Mouse (Mus musculus): Measurements from ENCODE around the gene Cxcl16. TPM values are rescaled to one million over a fixed set of nuclear protein-coding genes. Genes with fewer than 3 reads are reported as not detected.
A peak's percentile ranks its signal among the peaks of the same experiment; 100 is the strongest.

Cxcl16 gene
- polyA plus RNA-seq (2016; fragmentation: Nextera tagmentation; extraction: Ambion mirVana) = 0.46 and 0.63 TPM in 2 replicates

GRCm38 (mm10) chr11:70459601-70460101 is at the start of gene Cxcl16:
Cxcl16 (minus strand) TSS chr11:70459984.
- H3K36me3 ChIP-seq = 0 out of 2 replicates have a peak, but pooled peaks cover 3% of the 10 kb centered on the region
- peaks cover 16% of the 10 kb centered on the region for H3K4me1 ChIP-seq
- H3K9me3 ChIP-seq (replicated peaks) = no peaks in the 10 kb centered on the region
- peak within 1 kb of the TSS; percentile 46 for H3K27ac ChIP-seq (replicated peaks)
- peak; percentile 26 for DNase-seq (ENCODE audit: low spot score)
- H3K4me3 ChIP-seq = peak within 1 kb of the TSS; percentile 60
- H3K27me3 ChIP-seq (ENCODE audit: low read depth, poor library complexity, severe bottlenecking) = peaks cover 71% of the 10 kb centered on the region
- WGBS = 6% methylated on average over 30 of the region's 30 CpGs

DNA sequence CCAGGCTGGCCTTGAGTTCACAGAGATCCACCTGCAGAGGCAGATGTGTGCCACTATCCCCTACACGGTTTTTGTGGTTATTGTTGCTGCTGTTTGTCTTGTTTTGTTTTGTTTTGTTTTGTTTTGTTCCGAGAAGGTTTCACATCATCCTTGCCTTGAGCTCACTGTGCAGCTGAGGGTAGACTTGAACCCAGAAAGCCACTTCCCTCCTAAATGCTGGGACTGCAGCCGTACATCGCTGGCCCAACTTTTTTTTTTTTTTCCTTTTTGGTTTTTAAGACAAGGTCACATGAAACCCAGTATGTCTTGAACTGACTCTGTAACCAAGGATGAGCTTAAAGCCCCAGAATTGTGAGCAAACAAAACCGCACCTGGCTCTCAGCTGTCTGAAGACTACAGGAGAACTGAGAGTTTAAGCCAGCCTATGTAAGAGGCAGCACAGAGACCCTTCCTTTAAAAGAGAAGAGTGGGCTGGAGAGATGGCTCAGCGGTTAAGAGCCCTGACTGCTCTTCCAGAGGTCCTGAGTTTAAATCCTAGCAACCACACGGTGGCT is 47.3 kb upstream of the Cxcl16 start:
- Histone ChIP-seq H3K27ac (replicated peaks) (no peak overlapping the region), H3K4me1 (peaks cover 9% of the 10 kb centered on the region), H3K9me3 (replicated peaks) (no peaks in the 10 kb centered on the region), H3K27me3 (ENCODE audit: low read depth, poor library complexity, severe bottlenecking) (peaks cover 26% of the 10 kb centered on the region; the same call in 1 of the 2 replicates), H3K36me3 (no peaks in the 10 kb centered on the region), H3K4me3 (no peak overlapping the region)
- WGBS = 79% methylated on average over 7 of the region's 7 CpGs
- no peak for DNase-seq (ENCODE audit: low spot score)

- Histone ChIP-seq H3K9me3 (replicated peaks) (no peaks in the 10 kb centered on the region), H3K27me3 (ENCODE audit: low read depth, poor library complexity, severe bottlenecking) (peaks cover 26% of the 10 kb centered on the region; the same call in 1 of the 2 replicates), H3K4me1 (peaks cover 9% of the 10 kb centered on the region), H3K27ac (replicated peaks) (no peak overlapping the region), H3K36me3 (no peaks in the 10 kb centered on the region), H3K4me3 (no peak overlapping the region)
- DNase-seq (ENCODE audit: low spot score) = peak; percentile 45
- WGBS = 37% methylated on average over 4 of the region's 4 CpGs
Observed at GRCm38 (mm10) chr11:70506385-70506784, 46.6 kb upstream of the Cxcl16 start.

GRCm38 (mm10) chr11:70504970-70505369 is 45.2 kb upstream of the Cxcl16 start, which contains the start of gene Tm4sf5:
Tm4sf5 (plus strand) TSS chr11:70505244.
- 79% methylated on average over 9 of the region's 9 CpGs for WGBS
- Histone ChIP-seq H3K4me3 (no peak within 1 kb of the TSS), H3K4me1 (peaks cover 5% of the 10 kb centered on the region), H3K27me3 (ENCODE audit: low read depth, poor library complexity, severe bottlenecking) (peaks cover 16% of the 10 kb centered on the region; the same call in 1 of the 2 replicates), H3K9me3 (replicated peaks) (no peaks in the 10 kb centered on the region), H3K36me3 (no peaks in the 10 kb centered on the region), H3K27ac (replicated peaks) (no peak within 1 kb of the TSS)
- DNase-seq (ENCODE audit: low spot score) = no peak

GRCm38 (mm10) chr11:70502018-70502417 is 42.2 kb upstream of the Cxcl16 start:
- Histone ChIP-seq H3K4me3 (no peak overlapping the region), H3K27ac (replicated peaks) (no peak overlapping the region), H3K36me3 (no peaks in the 10 kb centered on the region), H3K27me3 (ENCODE audit: low read depth, poor library complexity, severe bottlenecking) (peaks cover 6% of the 10 kb centered on the region; the same call in 1 of the 2 replicates), H3K9me3 (replicated peaks) (no peaks in the 10 kb centered on the region), H3K4me1 (no peaks in the 10 kb centered on the region)
- no peak for DNase-seq (ENCODE audit: low spot score)
- 77% methylated on average over 3 of the region's 3 CpGs for WGBS

- peaks cover 6% of the 10 kb centered on the region; the same call in 1 of the 2 replicates for H3K27me3 ChIP-seq (ENCODE audit: low read depth, poor library complexity, severe bottlenecking)
- no peak overlapping the region for H3K27ac ChIP-seq (replicated peaks)
- no peaks in the 10 kb centered on the region for H3K9me3 ChIP-seq (replicated peaks)
- 97% methylated on average over 1 of the region's 1 CpGs for WGBS
- H3K4me1 ChIP-seq = no peaks in the 10 kb centered on the region
- no peak overlapping the region for H3K4me3 ChIP-seq
- DNase-seq (ENCODE audit: low spot score) = no peak
- no peaks in the 10 kb centered on the region for H3K36me3 ChIP-seq
Observed at GRCm38 (mm10) chr11:70500476-70500812, 40.7 kb upstream of the Cxcl16 start.

- Histone ChIP-seq H3K36me3 (no peaks in the 10 kb centered on the region), H3K27ac (replicated peaks) (no peak overlapping the region), H3K4me1 (no peaks in the 10 kb centered on the region), H3K27me3 (ENCODE audit: low read depth, poor library complexity, severe bottlenecking) (peaks cover under 1% of the 10 kb centered on the region; the same call in 1 of the 2 replicates), H3K9me3 (replicated peaks) (no peaks in the 10 kb centered on the region), H3K4me3 (no peak overlapping the region)
- whole genome bisulfite sequencing = 77% methylated on average over 14 of the region's 14 CpGs
- no peak for DNase-seq (ENCODE audit: low spot score)
Observed at GRCm38 (mm10) chr11:70499566-70500475, 40.0 kb upstream of the Cxcl16 start.

DNA sequence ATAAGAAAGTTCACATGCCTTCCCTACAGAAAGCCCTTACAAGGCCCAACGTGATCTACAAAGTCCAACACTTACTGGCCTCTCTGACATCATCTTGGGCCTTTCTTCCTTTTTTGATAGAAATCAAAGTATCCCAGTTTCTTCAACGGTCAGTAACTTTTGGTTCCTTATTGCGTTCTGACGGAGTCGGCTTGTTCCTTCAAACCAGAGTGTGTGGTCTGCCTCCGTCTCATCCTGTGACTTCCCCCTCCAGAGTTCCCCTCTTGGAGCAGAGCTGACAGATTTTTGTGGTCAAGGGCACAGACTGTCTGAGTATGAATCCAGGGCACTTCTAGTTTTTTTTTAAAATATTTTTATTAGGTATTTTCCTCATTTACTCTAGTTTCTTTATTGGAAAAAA is 29.9 kb upstream of the Cxcl16 start:
- Histone ChIP-seq H3K27ac (replicated peaks) (no peak overlapping the region), H3K27me3 (ENCODE audit: low read depth, poor library complexity, severe bottlenecking) (no peaks in the 10 kb centered on the region), H3K36me3 (no peaks in the 10 kb centered on the region), H3K4me1 (no peaks in the 10 kb centered on the region), H3K9me3 (replicated peaks) (no peaks in the 10 kb centered on the region; the same call in 1 of the 2 replicates), H3K4me3 (no peak overlapping the region)
- no peak for DNase-seq (ENCODE audit: low spot score)
- WGBS = 89% methylated on average over 6 of the region's 6 CpGs

- no peak overlapping the region for H3K4me3 ChIP-seq
- 83% methylated on average over 3 of the region's 3 CpGs for WGBS
- no peak overlapping the region for H3K27ac ChIP-seq (replicated peaks)
- H3K27me3 ChIP-seq (ENCODE audit: low read depth, poor library complexity, severe bottlenecking) = no peaks in the 10 kb centered on the region
- no peaks in the 10 kb centered on the region for H3K4me1 ChIP-seq
- no peaks in the 10 kb centered on the region for H3K36me3 ChIP-seq
- no peaks in the 10 kb centered on the region; the same call in 1 of the 2 replicates for H3K9me3 ChIP-seq (replicated peaks)
- no peak for DNase-seq (ENCODE audit: low spot score)
Observed at GRCm38 (mm10) chr11:70489138-70489537, 29.4 kb upstream of the Cxcl16 start.

DNA sequence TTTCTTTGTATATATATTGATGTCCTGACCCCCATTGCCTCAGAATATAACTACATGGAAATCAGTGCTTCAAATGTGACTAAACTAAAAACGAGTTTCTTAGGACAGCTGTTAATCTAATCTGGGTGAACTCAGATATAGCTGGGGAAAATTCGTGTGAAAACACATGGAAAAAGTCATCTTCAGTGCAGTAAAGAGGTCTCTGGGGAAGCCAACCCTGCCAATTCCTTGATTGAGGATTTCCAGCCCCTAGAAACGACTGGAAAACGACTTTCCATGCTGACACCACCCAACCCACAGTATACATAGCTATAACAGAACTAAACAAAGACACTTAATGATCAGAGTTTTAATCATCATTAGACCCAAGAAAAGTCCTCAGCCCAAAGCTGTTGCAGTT is 28.0 kb upstream of the Cxcl16 start:
- Histone ChIP-seq H3K27me3 (ENCODE audit: low read depth, poor library complexity, severe bottlenecking) (no peaks in the 10 kb centered on the region), H3K9me3 (replicated peaks) (no peaks in the 10 kb centered on the region; the same call in 1 of the 2 replicates), H3K4me3 (no peak overlapping the region), H3K27ac (replicated peaks) (no peak overlapping the region), H3K4me1 (no peaks in the 10 kb centered on the region), H3K36me3 (no peaks in the 10 kb centered on the region)
- no peak for DNase-seq (ENCODE audit: low spot score)
- 57% methylated on average over 4 of the region's 4 CpGs for WGBS

DNA sequence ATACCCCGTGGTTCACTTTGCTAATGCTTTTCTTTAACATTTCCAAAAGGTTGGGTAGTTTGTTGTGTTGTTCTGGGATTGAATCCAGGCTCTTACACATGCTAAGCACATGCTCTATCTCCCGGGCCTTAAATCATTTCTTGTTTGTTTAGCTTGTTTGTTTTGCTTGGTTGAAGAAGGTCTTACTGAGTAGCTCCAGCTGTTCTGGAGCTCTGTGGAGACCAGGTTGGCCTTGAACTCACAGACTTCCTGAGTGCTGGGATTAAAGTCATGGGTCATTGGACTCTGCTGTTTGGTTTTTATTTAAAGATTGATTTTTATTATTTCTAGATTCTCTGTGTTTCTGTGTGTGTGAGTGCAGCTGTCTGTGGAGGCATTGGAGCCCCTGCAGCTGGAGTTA is 25.7 kb upstream of the Cxcl16 start:
- no peak for DNase-seq (ENCODE audit: low spot score)
- no peaks in the 10 kb centered on the region for H3K27me3 ChIP-seq (ENCODE audit: low read depth, poor library complexity, severe bottlenecking)
- H3K36me3 ChIP-seq = no peaks in the 10 kb centered on the region
- no peak overlapping the region for H3K4me3 ChIP-seq
- WGBS = 58% methylated on average over 2 of the region's 2 CpGs
- no peaks in the 10 kb centered on the region for H3K9me3 ChIP-seq (replicated peaks)
- no peak overlapping the region for H3K27ac ChIP-seq (replicated peaks)
- no peaks in the 10 kb centered on the region for H3K4me1 ChIP-seq

DNA sequence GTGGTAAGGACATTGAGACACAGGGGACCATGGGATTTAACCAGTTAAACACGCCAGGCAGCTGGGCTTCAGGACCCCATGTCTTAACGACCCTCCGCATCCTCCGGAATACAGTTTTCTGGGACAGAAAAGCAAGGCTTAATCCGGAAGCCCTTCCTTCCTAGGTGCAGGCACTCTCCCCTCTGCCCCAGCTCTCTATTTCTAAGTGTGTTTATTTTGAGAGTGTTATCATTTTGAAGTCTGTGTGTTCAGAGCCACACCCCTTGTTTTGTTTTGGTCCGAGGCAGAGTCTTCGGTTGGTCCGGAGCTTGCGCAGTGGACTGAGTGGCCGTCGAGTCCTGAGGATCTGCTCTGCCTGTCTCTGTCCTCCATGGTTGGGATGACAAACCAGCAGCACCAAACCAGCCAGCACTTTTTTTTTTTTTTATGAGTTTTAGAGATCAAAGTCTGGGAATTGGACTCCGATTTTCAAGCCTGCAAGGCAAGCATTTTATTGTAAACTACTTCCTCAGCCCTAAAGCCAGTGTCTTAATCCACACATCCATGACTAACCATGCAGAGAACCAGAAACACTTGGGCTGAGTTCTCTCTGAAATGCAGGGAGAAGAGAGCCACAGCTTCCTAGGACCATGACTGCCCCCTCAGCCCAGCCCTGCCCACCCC is 15.2 kb upstream of the Cxcl16 start:
- H3K27me3 ChIP-seq (ENCODE audit: low read depth, poor library complexity, severe bottlenecking) = no peaks in the 10 kb centered on the region
- no peak overlapping the region for H3K4me3 ChIP-seq
- H3K9me3 ChIP-seq (replicated peaks) = no peaks in the 10 kb centered on the region
- no peak for DNase-seq (ENCODE audit: low spot score)
- H3K4me1 ChIP-seq = no peaks in the 10 kb centered on the region
- no peaks in the 10 kb centered on the region for H3K36me3 ChIP-seq
- H3K27ac ChIP-seq (replicated peaks) = no peak overlapping the region
- WGBS = 75% methylated on average over 12 of the region's 12 CpGs

Measured in midbrain, embryonic 10.5 days (tissue).